Mouse (Mus musculus) megakaryocyte, embryonic 14.5 days (primary cell): ENCODE data around the gene Snph. TPM values are rescaled to one million over a fixed set of nuclear protein-coding genes. Genes with fewer than 3 reads are reported as not detected.

Experiments
- H3K27me3 ChIP-seq: replicated peaks from 2 replicates; pipeline ENCODE3; 2012; ENCODE audit warnings: inconsistent platforms
- H3K36me3 ChIP-seq: replicated peaks from 2 replicates; pipeline ENCODE3; 2012; ENCODE audit warnings: low read length, inconsistent platforms, mixed read lengths
- H3K4me1 ChIP-seq: 2 replicates; pipeline ENCODE4 v1.6.1; 2012; ENCODE audit warnings: inconsistent platforms
- H3K4me3 ChIP-seq: replicated peaks from 2 replicates; pipeline ENCODE3; 2012; ENCODE audit warnings: moderate library complexity, mild to moderate bottlenecking, inconsistent platforms
- H3K9me3 ChIP-seq: 2 replicates; pipeline ENCODE4 v1.6.1; 2012; ENCODE audit warnings: inconsistent platforms
- FLI1 ChIP-seq: IDR thresholded peaks from 2 replicates; pipeline ENCODE4 v1.6.1; 2012; ENCODE audit warnings: low read length, inconsistent platforms, mixed read lengths
- GATA1 ChIP-seq: IDR thresholded peaks from 3 replicates; pipeline ENCODE4 v1.6.1; 2012; ENCODE audit warnings: mixed read lengths, low read length, inconsistent platforms, borderline replicate concordance
- polyA plus RNA-seq: library from polyadenylated mRNA; stranded (reverse); fragments of >175 nt; gene quantifications from 2 replicates; pipeline ENCODE4 v1.2.3, GENCODE M21; 2012; ENCODE audit warnings: low replicate concordance; ENCODE audit not compliant: insufficient read depth

The Snph gene
- polyA plus RNA-seq, 1 experiment, result not detected

- no peaks in the 10 kb centered on the region for H3K9me3 ChIP-seq
- H3K4me1 ChIP-seq, result peaks cover 16% of the 10 kb centered on the region
- H3K4me3 ChIP-seq, result peak overlapping the region; percentile 47
- H3K27me3 ChIP-seq, result peaks cover 60% of the 10 kb centered on the region
- no peak for TF ChIP-seq GATA1
- no peak for TF ChIP-seq FLI1
- no peaks in the 10 kb centered on the region for H3K36me3 ChIP-seq
Measured at GRCm38 (mm10) chr2:151605437-151605987, 26.9 kb downstream of the Snph start.

- no peak for TF ChIP-seq FLI1
- no peak for TF ChIP-seq GATA1
- peaks cover 65% of the 10 kb centered on the region for H3K27me3 ChIP-seq
- H3K4me1 ChIP-seq, result peaks cover 23% of the 10 kb centered on the region
- H3K36me3 ChIP-seq, result no peaks in the 10 kb centered on the region
- no peaks in the 10 kb centered on the region for H3K9me3 ChIP-seq
- no peak overlapping the region for H3K4me3 ChIP-seq
Measured at GRCm38 (mm10) chr2:151603630-151604029, 28.8 kb downstream of the Snph start.

GRCm38 (mm10) chr2:151602106-151602505, 30.3 kb downstream of the Snph start:
- Histone ChIP-seq H3K4me1 (peaks cover 22% of the 10 kb centered on the region), H3K27me3 (peaks cover 64% of the 10 kb centered on the region), H3K4me3 (no peak overlapping the region), H3K9me3 (no peaks in the 10 kb centered on the region), H3K36me3 (no peaks in the 10 kb centered on the region)
- TF ChIP-seq FLI1 (no peak), GATA1 (no peak)

GRCm38 (mm10) chr2:151598068-151598467, 34.3 kb downstream of the Snph start:
- Histone ChIP-seq H3K27me3 (peaks cover 77% of the 10 kb centered on the region), H3K36me3 (no peaks in the 10 kb centered on the region)
- TF ChIP-seq GATA1 (no peak), FLI1 (no peak)

GRCm38 (mm10) chr2:151587306-151587705, 45.1 kb downstream of the Snph start:
- peaks cover 23% of the 10 kb centered on the region for H3K4me1 ChIP-seq
- no peak for TF ChIP-seq GATA1
- TF ChIP-seq FLI1, result no peak
- no peaks in the 10 kb centered on the region for H3K36me3 ChIP-seq
- peak overlapping the region; percentile 40 for H3K4me3 ChIP-seq
- peaks cover 71% of the 10 kb centered on the region for H3K27me3 ChIP-seq
- H3K9me3 ChIP-seq, result peaks cover 2% of the 10 kb centered on the region; the same call in 1 of the 2 replicates

More at GRCm38 (mm10) chr2:151598068-151598467, 34.3 kb downstream of the Snph start:
- 0 out of 2 replicates have a peak, but pooled peaks cover 12% of the 10 kb centered on the region for H3K4me1 ChIP-seq
- no peak overlapping the region for H3K4me3 ChIP-seq
- H3K9me3 ChIP-seq, result no peaks in the 10 kb centered on the region

- TF ChIP-seq FLI1 (no peak), GATA1 (no peak)
- H3K4me3 ChIP-seq, result peak overlapping the region; percentile 40
- H3K27me3 ChIP-seq, result peaks cover 69% of the 10 kb centered on the region
- H3K4me1 ChIP-seq, result peaks cover 23% of the 10 kb centered on the region
- no peaks in the 10 kb centered on the region for H3K36me3 ChIP-seq
- peaks cover 7% of the 10 kb centered on the region for H3K9me3 ChIP-seq
Measured at GRCm38 (mm10) chr2:151586807-151587206, 45.6 kb downstream of the Snph start.

- peaks cover 9% of the 10 kb centered on the region for H3K9me3 ChIP-seq
- no peaks in the 10 kb centered on the region for H3K36me3 ChIP-seq
- no peak overlapping the region for H3K4me3 ChIP-seq
- peaks cover 23% of the 10 kb centered on the region for H3K4me1 ChIP-seq
- peaks cover 61% of the 10 kb centered on the region for H3K27me3 ChIP-seq
- TF ChIP-seq GATA1 (no peak), FLI1 (no peak)
Measured at GRCm38 (mm10) chr2:151585934-151586333, 46.5 kb downstream of the Snph start.

GRCm38 (mm10) chr2:151580945-151581344, 51.4 kb downstream of the Snph start:
- H3K27me3 ChIP-seq, result peaks cover 53% of the 10 kb centered on the region
- H3K4me1 ChIP-seq, result peaks cover 4% of the 10 kb centered on the region
- H3K4me3 ChIP-seq, result no peak overlapping the region
- TF ChIP-seq FLI1 (no peak), GATA1 (no peak)
- H3K36me3 ChIP-seq, result no peaks in the 10 kb centered on the region
- H3K9me3 ChIP-seq, result peaks cover 11% of the 10 kb centered on the region

GRCm38 (mm10) chr2:151579183-151579582, 53.2 kb downstream of the Snph start:
- no peak overlapping the region for H3K4me3 ChIP-seq
- peaks cover 11% of the 10 kb centered on the region for H3K9me3 ChIP-seq
- peaks cover 10% of the 10 kb centered on the region for H3K4me1 ChIP-seq
- peaks cover 63% of the 10 kb centered on the region for H3K27me3 ChIP-seq
- TF ChIP-seq GATA1 (no peak), FLI1 (no peak)
- no peaks in the 10 kb centered on the region for H3K36me3 ChIP-seq

- 0 out of 2 replicates have a peak, but pooled peaks cover 3% of the 10 kb centered on the region for H3K9me3 ChIP-seq
- peaks cover 67% of the 10 kb centered on the region for H3K27me3 ChIP-seq
- H3K4me1 ChIP-seq, result peaks cover 14% of the 10 kb centered on the region
- H3K36me3 ChIP-seq, result no peaks in the 10 kb centered on the region
- TF ChIP-seq GATA1 (no peak), FLI1 (no peak)
- peak overlapping the region; percentile 88 for H3K4me3 ChIP-seq
Measured at GRCm38 (mm10) chr2:151575699-151576389, 56.5 kb downstream of the Snph start.
